8 mouse cellular contexts compared by ENCODE assay signal in the genomic region with DNA sequence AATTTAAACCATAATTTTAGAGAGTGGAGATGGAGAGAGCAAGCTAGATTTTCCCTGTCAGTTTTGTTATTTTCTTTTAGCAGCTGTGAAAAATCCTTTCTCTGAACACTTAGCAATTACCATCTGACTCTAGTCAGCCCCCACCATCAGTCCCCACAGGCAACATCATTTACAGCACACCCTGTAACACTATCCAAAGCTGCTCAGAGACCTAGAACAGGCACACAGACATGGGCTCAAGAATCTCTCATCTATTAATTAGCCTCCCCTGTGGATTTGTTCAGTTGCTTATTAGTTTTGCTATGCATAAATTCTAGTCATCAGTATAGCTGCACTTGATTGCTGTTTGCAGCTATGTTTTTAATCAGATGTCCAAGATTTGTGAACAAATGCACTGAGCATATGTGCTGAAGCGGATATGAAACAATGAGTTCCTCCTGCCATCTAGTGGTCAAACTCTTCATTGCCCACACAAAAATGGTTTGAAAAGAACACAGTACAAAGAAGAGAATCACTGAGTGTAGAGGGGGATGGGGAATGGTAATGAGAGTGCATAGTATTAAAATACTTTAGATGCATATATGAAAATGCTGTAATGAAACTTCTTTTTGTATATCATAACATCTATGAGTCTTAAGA.
DNase-seq lines count a peak whose midpoint lies in the region; ATAC-seq and TF ChIP-seq lines count a peak whose summit lies in the region.

No protein-coding gene starts in this region.

- H3K4me3 ChIP-seq in hindbrain, embryonic 16.5 days (ENCODE audit: low read length) = no peak overlapping the region
- H3K4me3 ChIP-seq in lung, adult 2 months (replicated peaks; ENCODE audit: extremely low read depth, low read depth, low read length) = no peak overlapping the region

- H3K27ac ChIP-seq in hindbrain, embryonic 16.5 days (ENCODE audit: low read depth, low read length) = no peak overlapping the region

- H3K27me3 ChIP-seq in hindbrain, embryonic 16.5 days (replicated peaks; ENCODE audit: control insufficient read depth, insufficient read depth, low read length) = no peaks in the 10 kb centered on the region

- H3K4me1 ChIP-seq in hindbrain, embryonic 16.5 days (ENCODE audit: control insufficient read depth, insufficient read depth, low read depth, low read length) = no peaks in the 10 kb centered on the region; the same call in 1 of the 2 replicates
- H3K4me1 ChIP-seq in lung, adult 2 months (ENCODE audit: control insufficient read depth, insufficient read depth, low read length) = no peaks in the 10 kb centered on the region

- DNase-seq in frontal cortex, adult 2 months (ENCODE audit: extremely low spot score in 1 of 2, low spot score in 1 of 2) = peak; percentile 38 to 88
- no peak for DNase-seq in frontal cortex, postnatal 14 days (ENCODE audit: low spot score in 2 of 2)
- peak; percentile 31 for DNase-seq in A20 (ENCODE audit: low read depth, low spot score)
- peak; percentile 34 for DNase-seq in cerebellum, adult 9-10 months
- no peak for DNase-seq in lung, adult 2 months
- peak; percentile 50 for DNase-seq in telencephalon, adult 2 months (ENCODE audit: low read depth, low spot score)
- DNase-seq in spleen, postnatal 4 days (ENCODE audit: low spot score in 2 of 2) = no peak

- WGBS in hindbrain, embryonic 16.5 days = 23% methylated on average over 1 of the region's 1 CpGs
- WGBS in lung, adult 2 months = 20% methylated on average over 1 of the region's 1 CpGs

- no peak overlapping the region for H3K4me2 ChIP-seq in hindbrain, embryonic 16.5 days (ENCODE audit: low read length)

- TF ChIP-seq CTCF in lung, adult 2 months (IDR thresholded peaks at IDR 0.05; ENCODE audit: insufficient read depth, low read length) = 0 out of 2 replicates have a peak, but pooled peaks have one; percentile 25

- TF ChIP-seq POLR2A in lung, adult 2 months (IDR thresholded peaks at IDR 0.05; ENCODE audit: borderline replicate concordance, extremely low read depth, low read depth, low read length) = no peak

- H3K9ac ChIP-seq in hindbrain, embryonic 16.5 days (ENCODE audit: low read depth, low read length) = no peak overlapping the region

- no peaks in the 10 kb centered on the region for H3K9me3 ChIP-seq in hindbrain, embryonic 16.5 days (ENCODE audit: control insufficient read depth, low read length)

- H3K36me3 ChIP-seq in hindbrain, embryonic 16.5 days (ENCODE audit: control insufficient read depth, insufficient read depth, low read length) = no peaks in the 10 kb centered on the region

- ATAC-seq in hindbrain, embryonic 16.5 days = peak; percentile 90

Comparison
In these comparisons a context has a peak if more than half of its experiments do, and no peak if none do; other contexts are left out.
1. DNase-seq: peak in frontal cortex, adult 2 months (2 of 2), A20 (single experiment), cerebellum, adult 9-10 months (single experiment) and telencephalon, adult 2 months (single experiment); none in frontal cortex, postnatal 14 days (0 of 2), lung, adult 2 months (single experiment) and spleen, postnatal 4 days (0 of 2).